Mouse (Mus musculus) adrenal gland, adult 2 months (tissue): ENCODE measurements at regions not wholly inside any gene's neighbourhood (a gene's known extent, or its start where the extent isn't known, plus 50 kb on each side); places are given as distances from the start of the nearest gene placed in this dataset.

Experiments used
- DNase-seq: peaks from one replicate; pipeline ENCODE4 v3.0.0; 2021

DNA sequence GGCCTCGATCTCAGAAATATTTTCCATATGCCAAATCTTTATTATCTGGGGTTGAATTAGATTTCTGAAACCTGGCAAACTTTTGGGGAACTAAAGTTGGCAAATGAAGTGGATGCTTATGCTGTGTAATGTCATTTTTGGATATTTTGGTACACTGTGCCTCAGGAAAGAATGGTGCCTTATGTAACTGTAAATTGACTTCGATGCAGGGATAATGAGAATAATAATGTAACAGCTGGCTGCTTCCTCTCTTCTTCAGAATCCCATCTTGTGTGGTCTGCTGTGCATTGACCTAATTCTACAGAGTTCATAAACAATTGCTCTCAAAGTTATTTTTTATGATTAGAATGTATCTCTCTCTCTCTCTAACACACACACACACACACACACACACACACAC lies 545.6 kb downstream of the Tfap2b start:
- DNase-seq, result no peak

DNA sequence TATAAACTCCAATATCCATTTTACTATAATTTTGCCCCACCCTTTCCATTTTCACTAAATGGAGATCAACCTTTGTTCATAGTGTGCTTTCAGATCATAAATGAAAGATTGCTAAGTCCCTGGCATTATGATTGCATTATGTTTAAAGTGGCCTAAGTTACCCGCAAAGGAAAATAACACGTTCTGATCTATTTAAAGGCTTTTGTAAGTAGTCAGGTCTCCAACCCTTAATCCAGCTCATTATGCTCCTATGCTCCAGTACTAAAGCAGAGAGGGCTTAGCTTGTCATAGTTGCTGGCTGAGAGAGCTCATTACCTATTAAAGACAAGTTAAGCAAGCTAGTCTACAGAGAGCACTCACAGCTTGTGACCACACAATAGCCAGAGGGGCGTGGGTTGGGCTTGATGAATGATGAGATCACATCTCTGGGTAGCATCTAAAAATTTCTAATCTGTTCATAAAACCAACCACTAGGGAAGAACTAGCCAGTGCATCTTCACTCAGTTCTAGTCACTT lies 549.3 kb downstream of the Tfap2b start:
- no peak for DNase-seq

DNA sequence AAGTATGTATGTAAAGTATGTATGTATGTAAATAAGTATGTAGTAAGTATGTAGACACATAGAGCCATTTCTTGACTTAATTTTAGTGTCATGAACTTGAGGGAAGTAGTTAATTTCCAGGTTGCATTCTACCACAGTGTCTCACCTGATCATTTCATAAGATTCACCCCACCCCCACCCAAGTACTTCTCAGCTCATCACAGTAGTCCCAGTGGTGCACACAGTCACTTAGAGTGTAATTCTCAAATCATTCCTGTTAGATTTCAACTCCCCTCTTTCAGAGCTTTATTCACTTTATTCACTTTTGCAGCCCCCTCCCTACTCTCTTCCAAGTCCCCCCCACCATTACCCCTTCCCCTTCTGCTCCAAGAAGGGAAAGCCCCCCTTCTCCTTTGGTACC lies 558.2 kb downstream of the Tfap2b start:
- DNase-seq, result no peak

DNA sequence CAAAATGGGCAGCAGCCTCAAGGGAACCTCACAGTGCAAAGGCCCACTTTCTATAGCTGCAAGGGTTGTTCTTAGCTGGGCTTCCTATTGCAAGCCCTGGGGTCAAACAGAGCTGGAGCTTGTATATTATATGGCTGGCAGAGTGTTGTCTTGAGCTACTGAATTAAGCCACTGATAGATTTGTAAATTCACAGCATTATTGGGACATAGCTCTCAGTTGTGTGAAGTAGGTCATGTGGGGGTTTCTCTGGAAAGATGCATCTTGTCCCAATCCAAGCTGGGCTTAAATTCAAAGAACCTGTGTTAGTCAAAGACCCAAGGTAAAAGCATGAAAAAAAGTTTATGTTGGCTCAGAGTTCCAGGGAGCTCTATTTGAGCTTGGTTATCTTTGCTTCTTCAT lies 563.6 kb downstream of the Tfap2b start:
- DNase-seq, result no peak

DNA sequence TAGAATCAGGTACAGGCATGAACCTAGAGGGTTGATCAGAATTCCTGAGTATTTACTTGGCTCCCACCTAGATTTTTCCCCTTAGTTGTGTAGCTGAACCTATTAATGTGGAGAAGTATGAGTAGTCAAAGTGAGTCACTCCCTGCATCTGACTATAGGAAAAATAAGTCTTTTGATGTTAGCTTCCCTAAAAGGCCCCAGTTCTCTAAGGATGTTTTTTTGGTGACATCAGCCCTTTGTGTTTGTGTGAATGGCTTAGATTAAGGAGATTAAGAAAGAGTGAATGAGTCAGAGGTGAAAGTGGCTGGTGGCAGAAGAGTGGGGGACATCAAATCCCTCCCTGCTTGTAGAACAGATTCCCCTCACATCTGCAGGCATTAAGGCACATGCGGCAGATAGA lies 565.8 kb downstream of the Tfap2b start:
- DNase-seq, result no peak

DNA sequence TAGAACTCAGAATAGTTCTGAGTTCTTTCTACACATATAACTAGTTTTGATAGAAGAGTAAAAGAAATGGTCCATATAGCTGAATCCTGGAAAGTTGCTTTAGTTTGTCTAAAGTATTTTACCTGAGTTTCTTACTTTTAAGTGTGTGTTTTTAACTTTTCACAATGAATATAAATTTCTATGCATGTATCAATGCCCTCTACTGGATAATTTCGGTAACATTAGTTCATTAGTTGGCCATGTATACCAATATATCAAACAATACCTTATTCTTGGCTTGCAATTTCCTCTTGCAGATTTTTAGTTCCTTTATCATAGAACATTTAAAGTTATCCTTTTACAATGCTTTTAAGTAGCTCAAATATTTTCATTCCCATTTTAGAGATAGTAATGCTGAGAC lies 568.8 kb downstream of the Tfap2b start:
- DNase-seq, result no peak

DNA sequence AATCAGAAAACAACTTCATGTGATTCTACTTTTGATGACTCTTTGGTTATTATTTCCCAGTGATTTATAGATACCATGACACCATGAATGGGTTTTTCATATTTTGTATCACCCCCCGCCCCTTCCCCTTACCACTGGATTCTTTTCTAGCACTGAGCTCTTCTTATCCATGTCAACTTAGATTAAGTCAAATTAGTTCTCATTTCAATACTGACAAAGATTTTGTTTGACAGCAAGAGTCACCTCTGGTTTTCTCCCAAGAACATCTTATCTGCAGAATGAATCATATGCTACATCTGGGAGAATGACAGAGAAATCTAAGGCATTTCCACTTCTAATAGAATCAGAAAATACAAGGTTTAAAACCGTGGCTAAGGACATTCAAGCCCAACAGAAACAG lies 578.3 kb downstream of the Tfap2b start:
- DNase-seq, result no peak

DNA sequence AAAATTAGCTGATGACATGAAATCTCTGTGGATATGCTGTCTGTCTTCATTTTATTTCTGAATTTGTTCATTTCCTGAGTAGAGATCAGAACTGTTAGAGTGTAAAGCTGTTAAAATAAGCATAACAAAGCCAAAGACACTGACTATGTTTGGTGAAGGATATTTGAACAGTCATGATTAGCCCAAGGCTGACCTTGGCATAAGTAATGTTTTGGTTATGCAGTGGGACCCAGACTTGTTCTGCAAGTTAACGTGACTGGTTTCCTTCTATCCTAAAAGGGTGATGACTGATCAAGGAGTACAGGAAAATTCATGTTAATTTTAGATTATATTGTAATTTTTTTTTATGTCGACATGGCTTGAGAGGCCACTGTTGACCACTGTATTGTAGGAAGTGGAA lies 585.4 kb downstream of the Tfap2b start:
- peak; percentile 1 for DNase-seq

DNA sequence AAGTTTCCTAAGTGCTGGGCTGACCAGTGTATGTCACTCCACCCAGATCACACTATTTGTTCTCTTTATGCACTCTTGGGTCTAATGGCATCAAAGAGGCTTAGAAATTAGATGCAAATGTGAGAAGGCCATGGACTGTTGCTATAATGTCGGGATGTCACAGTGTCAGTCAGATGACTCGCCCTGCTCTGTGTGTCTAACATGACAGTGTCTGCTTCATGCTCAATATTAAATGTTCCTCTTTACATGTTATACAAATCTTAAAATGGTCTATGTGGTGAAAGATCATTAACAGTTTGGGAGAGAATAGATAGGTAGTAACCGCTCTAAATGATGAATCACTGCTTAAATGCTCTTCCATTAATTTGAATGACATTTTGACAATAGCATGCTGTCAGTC lies 617.2 kb downstream of the Tfap2b start:
- DNase-seq, result no peak

DNA sequence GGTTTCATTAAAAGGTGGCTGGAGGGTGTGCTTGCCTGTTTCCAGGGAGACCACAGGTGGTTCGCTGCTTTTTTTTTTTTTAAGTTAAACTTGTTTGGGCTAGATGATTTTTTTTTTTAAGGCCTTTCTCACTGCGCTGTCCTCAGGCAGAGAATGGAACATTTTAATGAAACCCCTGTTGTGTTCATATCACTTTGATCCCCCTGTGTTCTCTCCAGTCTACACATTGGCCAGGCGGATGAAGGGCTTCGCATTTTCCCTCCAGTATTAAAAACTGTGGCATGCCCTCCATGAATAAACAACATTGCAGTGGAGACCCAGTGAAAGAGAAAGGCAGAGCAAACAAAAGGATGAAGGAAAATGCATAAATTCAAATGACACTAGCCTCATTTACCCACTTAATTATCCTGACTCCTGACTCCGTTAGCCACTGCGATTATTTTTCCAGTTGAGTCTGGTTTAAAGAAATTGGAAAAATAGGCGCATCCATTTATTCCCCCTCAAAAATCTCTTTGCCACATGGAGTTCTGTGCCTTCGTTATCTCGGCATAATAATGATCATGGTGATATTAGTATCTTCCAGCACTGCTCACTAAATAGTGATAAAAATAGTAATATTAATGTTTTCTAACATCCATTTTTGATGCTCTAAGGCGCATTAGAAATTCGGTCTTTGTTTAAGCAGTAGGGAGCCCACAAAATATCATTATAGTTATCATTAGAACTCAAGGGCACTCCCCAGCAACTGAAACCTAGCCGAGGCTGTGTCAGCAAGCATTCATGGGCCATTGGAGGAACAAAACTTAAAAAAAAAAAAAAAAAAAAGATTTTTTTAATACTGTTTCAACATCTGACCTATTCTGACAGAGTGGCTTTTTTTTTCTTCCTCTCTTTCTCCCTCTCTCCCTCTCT lies 618.0 kb downstream of the Tfap2b start:
- DNase-seq, result no peak

DNA sequence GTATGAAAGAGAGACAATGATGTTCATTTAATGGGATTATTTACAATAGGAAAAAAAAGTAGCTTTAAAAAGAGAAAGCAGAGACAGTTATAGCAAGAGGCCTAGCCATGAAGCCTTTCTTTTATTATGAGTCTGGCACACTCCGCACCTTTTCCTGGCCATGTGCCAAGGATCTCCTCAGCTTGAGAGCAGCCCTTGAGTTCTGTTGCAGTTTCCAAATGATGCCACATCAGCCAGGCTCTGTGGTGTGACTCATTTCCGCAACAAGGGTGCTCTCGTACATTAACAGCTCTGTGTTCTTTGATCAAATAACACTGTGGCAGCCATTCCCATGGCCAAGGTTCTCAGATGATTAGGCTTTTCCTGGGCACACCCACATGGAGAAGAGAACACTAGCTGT lies 641.2 kb downstream of the Tfap2b start:
- DNase-seq, result peak; percentile 10

DNA sequence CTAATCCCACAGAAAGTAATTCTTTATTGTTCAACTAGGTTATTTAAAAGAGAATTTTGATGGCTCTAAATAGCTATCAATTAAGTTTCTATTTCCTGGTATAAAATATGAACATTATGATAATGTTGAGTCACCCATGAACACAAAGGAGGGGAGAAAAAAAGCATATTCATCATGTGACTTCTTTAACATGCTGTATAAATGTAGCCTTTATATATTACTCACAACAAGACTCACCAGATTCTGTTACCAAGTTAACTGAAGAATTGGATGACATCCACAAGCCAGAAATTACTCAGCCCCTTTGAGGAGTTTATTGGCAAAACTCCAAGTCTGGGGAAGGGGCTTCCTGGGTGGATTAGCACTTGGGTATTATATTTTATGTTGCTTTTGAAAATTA lies 648.5 kb downstream of the Tfap2b start:
- DNase-seq, result no peak

DNA sequence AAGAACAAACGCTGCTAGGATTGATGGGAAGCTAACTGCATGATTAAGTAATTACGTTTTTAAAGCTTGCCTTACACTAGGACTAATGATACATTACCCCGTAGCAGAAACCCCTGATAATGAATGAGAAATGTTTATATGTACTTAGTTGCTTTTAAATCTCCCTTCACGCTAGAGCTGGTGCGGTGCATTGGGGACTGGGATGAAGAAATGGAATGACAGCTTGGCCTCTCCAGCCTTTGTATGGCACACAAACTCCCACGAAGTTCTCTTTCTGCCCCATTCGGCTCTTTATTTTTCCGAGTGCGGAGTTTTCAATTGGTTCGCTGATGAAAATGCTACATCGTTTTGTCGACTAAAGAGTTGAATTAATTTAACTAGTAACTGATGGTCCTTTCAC lies 659.8 kb downstream of the Tfap2b start:
- DNase-seq, result no peak

DNA sequence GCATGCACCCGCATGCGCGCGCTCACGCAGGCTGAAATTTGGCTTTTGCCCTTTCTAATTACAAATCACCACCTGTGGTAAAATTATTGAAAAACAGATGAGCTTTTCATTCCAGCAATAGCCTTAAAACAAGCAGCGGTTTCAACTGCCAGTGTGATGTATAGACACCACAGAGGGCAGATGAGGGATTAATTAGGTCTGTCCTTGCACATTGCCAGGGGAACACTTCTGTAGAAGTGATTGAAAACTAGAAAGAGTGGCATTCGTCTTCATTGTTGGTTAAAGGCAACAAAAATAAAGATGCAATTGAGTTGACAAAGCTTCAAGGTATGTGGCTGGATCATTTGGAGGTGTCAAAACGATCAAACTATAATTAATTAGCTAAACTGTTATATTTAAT lies 672.5 kb downstream of the Tfap2b start:
- no peak for DNase-seq

DNA sequence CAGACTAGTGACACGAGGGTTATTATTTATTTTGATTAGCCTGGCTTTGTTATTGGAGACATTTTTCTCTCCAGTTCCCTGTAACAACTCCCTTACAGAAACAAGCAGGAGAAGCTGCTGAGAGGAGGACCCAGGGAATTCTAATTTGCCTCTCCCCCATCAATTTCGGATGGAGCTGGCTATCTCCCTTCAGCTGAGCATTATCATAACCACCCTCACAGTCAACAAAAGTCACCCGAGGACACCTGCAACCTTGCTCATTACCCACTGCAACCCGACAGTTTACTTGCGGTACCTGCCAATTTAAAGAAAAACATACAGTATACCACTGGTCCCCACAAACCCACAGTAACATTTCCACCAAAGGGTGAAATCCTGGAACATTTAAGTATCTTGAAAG lies 690.7 kb downstream of the Tfap2b start:
- DNase-seq, result no peak

DNA sequence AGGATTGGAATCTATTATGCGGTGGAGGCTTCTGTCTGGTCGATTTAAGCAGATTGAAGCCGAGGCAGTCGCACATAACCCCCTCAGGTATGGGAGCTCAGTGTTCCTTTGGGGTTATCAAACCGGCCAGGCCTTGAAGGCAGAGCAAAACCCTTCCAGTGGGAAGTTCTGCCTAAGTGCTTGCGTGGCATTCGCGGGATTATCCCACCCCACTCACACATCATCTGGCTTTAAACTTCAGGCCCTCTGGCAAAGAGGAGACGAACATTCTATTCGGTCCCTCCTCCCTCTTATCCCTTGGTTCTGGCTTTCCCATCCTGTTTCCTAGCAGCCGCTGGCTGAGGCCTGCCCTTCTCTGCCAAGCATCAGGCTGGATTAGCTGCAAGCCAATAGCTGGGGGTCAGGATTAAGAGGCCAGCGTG lies 691.2 kb downstream of the Tfap2b start:
- no peak for DNase-seq

DNA sequence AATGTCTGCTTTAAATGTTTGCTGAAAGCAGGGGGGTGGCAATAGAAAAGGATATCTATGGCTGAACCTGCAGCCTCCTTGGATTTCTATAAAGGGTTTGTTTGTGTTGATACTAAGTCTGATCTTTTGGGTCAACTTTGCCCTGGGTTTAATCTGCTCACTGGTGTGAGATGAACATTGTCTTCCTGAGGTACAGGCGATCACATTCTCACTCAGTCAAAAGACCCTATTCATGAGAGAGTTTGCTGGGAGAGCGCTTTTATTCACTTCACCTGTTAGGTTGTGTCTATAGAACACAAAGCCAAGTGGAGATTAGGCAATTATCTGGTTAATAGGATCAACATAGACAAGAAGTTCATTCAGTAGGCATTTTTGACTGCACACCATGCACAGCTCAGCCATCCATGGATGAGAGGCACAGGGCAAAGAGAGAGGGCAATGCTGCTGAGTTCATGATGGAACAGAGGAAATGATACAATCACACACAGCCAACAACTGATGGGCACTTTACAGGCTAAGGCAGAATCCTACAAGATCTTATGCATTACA lies 692.3 kb downstream of the Tfap2b start:
- no peak for DNase-seq

DNA sequence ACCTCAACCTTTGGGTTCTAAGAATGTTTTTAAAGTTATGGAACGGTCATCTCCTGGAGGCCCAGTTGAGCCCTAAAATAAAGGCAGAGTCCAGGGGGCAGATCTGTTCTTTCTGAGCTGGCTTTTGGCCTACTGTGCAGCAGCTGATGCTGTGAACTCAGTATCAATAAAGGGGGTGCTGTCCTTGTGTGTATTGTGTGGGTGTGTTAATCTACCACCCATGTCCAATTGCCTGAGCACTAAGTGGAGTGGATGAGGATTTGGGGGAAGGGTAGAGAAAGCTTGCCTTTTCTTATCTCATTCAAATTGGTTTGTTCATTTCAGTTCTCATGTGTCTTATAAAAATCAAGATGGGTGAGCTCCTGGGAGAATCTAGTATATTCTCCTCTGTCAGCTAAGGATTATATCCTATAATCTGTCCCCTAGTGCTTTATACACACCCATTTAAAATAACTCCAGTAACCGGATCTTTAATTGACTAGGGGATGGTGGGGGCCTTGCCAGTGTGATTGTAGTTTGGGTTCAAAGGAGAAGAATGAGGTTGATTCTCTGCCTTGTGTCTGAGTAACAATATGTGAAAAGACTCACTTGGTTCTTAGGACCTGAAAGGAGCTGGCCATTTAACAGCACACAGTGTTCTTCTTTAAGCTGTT lies 703.6 kb downstream of the Tfap2b start:
- DNase-seq, result no peak

DNA sequence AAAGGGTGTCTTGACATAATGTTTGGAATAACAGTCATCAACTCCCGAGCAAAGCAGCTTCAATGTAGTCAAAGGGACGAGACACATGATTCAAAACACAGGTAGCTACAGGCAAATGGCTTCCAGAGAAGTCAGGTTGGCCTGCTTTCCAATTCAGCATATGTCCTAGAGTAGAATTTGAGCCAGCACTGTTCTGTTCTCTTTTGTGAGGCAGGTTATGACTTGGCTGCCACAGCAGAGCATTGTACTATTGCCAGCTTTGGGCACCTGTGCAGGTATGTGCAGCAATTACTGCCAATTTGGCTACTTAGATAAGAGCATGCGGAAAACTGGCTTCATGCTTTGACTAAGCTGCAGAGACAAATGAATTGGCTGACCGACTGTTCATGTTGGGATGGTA lies 699.1 kb downstream of the Pkhd1 start:
- no peak for DNase-seq

DNA sequence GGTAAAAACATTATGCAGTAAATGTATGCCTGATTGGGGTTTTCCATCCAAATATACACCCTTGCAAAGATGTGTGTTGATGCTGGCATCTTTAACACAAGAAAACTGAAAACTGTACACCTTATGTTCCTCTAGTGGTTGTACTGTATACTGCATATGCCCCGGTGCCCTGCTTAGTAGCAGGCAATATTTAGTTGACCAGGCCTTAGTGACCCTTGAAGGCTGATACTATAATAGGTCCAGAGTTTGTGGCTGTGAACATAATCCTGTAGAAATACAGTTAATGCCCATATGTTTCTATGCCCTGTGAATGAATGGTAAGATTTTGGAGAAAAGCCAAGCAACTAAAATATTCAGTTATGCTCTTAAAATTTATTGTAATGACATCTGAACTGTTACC lies 690.7 kb downstream of the Pkhd1 start:
- no peak for DNase-seq

DNA sequence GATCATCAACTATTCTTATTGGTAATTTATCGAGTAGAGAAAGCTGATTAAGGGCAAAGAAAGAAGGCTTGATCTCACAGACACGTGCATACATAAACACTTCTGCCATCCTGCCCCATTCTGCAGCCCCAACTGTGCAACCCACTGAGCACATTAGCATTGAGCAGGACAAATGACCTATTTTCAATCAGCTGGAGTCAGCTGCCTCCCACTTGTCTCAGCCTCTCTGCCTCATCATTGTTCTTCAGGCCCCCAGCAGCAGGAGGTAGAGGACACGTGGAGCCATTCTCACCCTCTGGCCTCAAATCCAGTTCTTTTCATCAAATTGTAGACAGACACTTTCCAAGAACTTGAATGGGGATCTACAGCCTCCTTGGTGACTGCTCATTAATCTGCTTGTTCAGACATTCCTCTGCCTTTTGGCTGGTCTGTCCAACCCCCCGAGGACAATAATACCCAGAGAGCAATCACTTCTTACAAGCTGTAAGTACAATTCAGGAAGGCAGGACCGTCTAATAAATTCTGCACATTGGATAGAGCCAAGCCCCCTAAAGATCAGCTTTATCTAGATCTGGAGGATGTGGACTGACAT lies 690.0 kb downstream of the Pkhd1 start:
- no peak for DNase-seq

DNA sequence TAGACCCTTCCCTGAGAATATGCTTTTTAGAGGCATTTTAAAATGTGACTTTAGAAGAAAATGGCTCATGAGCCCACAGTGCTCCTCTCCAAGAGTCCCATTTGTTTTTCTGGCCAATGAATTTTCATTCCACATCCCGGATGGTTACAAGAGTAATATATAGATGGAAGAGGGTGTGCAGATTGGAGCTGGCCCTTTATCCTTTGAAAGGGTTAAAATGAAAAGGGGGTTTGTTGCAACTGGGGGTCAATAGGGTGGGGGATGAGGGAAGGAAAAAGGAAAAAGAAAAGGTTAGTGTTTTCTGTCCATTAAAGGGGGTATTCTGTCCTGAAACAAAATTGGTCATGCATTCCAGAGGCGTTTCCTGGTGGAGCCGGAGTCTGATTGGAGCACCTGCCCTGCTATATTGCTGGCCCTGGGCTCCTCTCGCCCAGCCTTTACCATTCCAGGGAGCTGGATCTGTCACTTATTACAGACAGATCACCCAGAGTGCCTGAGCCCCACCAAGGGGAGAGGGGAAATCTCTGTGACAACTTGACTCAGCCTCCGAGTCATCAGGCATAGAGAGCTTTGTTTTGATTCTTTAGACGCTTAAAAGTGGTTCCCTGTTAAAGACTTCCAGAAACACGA lies 666.7 kb downstream of the Pkhd1 start:
- no peak for DNase-seq
